Mouse (Mus musculus) CH12.LX (cell line): Measurements from ENCODE around the gene Cdyl.

Source experiments
- CTCF ChIP-seq, 2 experiments: IDR thresholded peaks in 1 of 2; conservative IDR thresholded peaks in 1 of 2; 2 replicates each; pipeline ENCODE4 v1.5.1; 2011 to 2012; ENCODE audit warnings: low read depth in 2 of 2, low read length in 2 of 2, improper control_type of control experiment in 1 of 2, inconsistent platforms in 1 of 2, mild to moderate bottlenecking in 1 of 2, moderate library complexity in 1 of 2
- UBTF ChIP-seq: IDR thresholded peaks from 2 replicates; pipeline ENCODE4 v1.6.1; 2012; ENCODE audit warnings: low read depth, mild to moderate bottlenecking, inconsistent platforms, low read length, improper control_type of control experiment, moderate library complexity

GRCm38 (mm10) chr13:35870659-35871058 is 211.0 kb downstream of the Cdyl start:
- TF ChIP-seq CTCF (conservative IDR thresholded peaks at IDR 0.05 in 1 of 2, IDR thresholded peaks at IDR 0.05 in 1 of 2; ENCODE audit: low read depth in 2 of 2, low read length in 2 of 2) (no peak), UBTF (no peak)
